ENCODE assay signal across 1 mouse cellular context in genomic region chr15:5140357-5140756, GRCm38 (mm10).
TF ChIP-seq lines count a peak whose summit lies in the region.

No protein-coding gene starts in this region.

TF ChIP-seq in MEL, 35 proteins besides CTCF, POLR2A, EP300 and RAD21:
- TF ChIP-seq ELF1 (IDR thresholded peaks at IDR 0.05; ENCODE audit: low read depth, low read length) (no peak), ZNF384 (IDR thresholded peaks at IDR 0.05; ENCODE audit: low read depth, low read length) (peak; percentile 17; the same call in 1 of the 2 replicates), MYC (IDR thresholded peaks at IDR 0.05; ENCODE audit: low read depth, low read length) (no peak), BHLHE40 (IDR thresholded peaks at IDR 0.05; ENCODE audit: borderline replicate concordance, low read depth, low read length) (peak; percentile 78; the same call in 1 of the 2 replicates), NRF1 (IDR thresholded peaks at IDR 0.05; ENCODE audit: insufficient read depth, low read depth, low read length, poor library complexity, severe bottlenecking) (no peak), CHD1 (IDR thresholded peaks at IDR 0.05; ENCODE audit: low read depth, low read length) (no peak), NELFE (IDR thresholded peaks at IDR 0.05; ENCODE audit: low read depth, low read length) (no peak), TCF12 (IDR thresholded peaks at IDR 0.05; ENCODE audit: low read depth, low read length) (peak; percentile 92), KAT2A (conservative IDR thresholded peaks at IDR 0.05; ENCODE audit: low read depth, low read length) (no peak), JUND (IDR thresholded peaks at IDR 0.05; ENCODE audit: low read depth, low read length) (no peak), E2F4 (IDR thresholded peaks at IDR 0.05; ENCODE audit: borderline replicate concordance, low read depth, low read length) (no peak), ETS1 (IDR thresholded peaks at IDR 0.05; ENCODE audit: low read depth, low read length) (peak; percentile 80), POLR2AphosphoS5 (IDR thresholded peaks at IDR 0.05; ENCODE audit: borderline replicate concordance, low read depth, low read length) (no peak), SMC3 (IDR thresholded peaks at IDR 0.05; ENCODE audit: low read depth, low read length) (no peak), GABPA (IDR thresholded peaks at IDR 0.05; ENCODE audit: low read depth, low read length) (no peak), USF2 (IDR thresholded peaks at IDR 0.05; ENCODE audit: borderline replicate concordance in 1 of 2, insufficient read depth in 1 of 2, low read depth in 1 of 2, low read length in 2 of 2) (no peak), UBTF (IDR thresholded peaks at IDR 0.05; ENCODE audit: borderline replicate concordance, insufficient read depth, low read depth, low read length) (no peak), HCFC1 (IDR thresholded peaks at IDR 0.05; ENCODE audit: low read depth, low read length) (0 out of 2 replicates have a peak, but pooled peaks have one; percentile 17), MXI1 (IDR thresholded peaks at IDR 0.05; ENCODE audit: low read depth, low read length) (no peak), SIN3A (IDR thresholded peaks at IDR 0.05; ENCODE audit: low read length) (peak; percentile 73), ZC3H11A (IDR thresholded peaks at IDR 0.05; ENCODE audit: low read depth, low read length) (no peak), MAZ (IDR thresholded peaks at IDR 0.05; ENCODE audit: low read depth, low read length) (no peak), MAX (IDR thresholded peaks at IDR 0.05; ENCODE audit: low read length) (no peak), GATA1 (IDR thresholded peaks at IDR 0.05; ENCODE audit: low read depth, low read length) (peak; percentile 97), CHD2 (IDR thresholded peaks at IDR 0.05; ENCODE audit: low read length) (no peak), RCOR1 (IDR thresholded peaks at IDR 0.05; ENCODE audit: low read depth, low read length) (peak; percentile 64), USF1 (IDR thresholded peaks at IDR 0.05; ENCODE audit: low read depth, low read length) (no peak), TBP (IDR thresholded peaks at IDR 0.05; ENCODE audit: low read depth, low read length) (peak; percentile 78), POLR2AphosphoS2 (IDR thresholded peaks at IDR 0.05; ENCODE audit: low read length) (no peak), MEF2A (IDR thresholded peaks at IDR 0.05; ENCODE audit: extremely low read depth, insufficient replicate concordance, low read depth, low read length, poor library complexity, severe bottlenecking) (peak; percentile 66), TAL1 (IDR thresholded peaks at IDR 0.05; ENCODE audit: low read length) (peak; percentile 82), MYB (IDR thresholded peaks at IDR 0.05; ENCODE audit: low read depth, low read length) (peak; percentile 82), ZMIZ1 (IDR thresholded peaks at IDR 0.05; ENCODE audit: low read depth, low read length) (no peak), MAFK (IDR thresholded peaks at IDR 0.05; ENCODE audit: borderline replicate concordance, low read depth, low read length) (no peak), ZKSCAN1 (IDR thresholded peaks at IDR 0.05; ENCODE audit: low read depth, low read length) (no peak)
